Mouse (Mus musculus) lung, postnatal 36 days (tissue): ENCODE measurements around the gene Pigk.

Source experiments
- DNase-seq: peaks from one replicate; pipeline ENCODE4 v3.0.0; 2022; ENCODE audit warnings: mixed read lengths

The Pigk gene

DNA sequence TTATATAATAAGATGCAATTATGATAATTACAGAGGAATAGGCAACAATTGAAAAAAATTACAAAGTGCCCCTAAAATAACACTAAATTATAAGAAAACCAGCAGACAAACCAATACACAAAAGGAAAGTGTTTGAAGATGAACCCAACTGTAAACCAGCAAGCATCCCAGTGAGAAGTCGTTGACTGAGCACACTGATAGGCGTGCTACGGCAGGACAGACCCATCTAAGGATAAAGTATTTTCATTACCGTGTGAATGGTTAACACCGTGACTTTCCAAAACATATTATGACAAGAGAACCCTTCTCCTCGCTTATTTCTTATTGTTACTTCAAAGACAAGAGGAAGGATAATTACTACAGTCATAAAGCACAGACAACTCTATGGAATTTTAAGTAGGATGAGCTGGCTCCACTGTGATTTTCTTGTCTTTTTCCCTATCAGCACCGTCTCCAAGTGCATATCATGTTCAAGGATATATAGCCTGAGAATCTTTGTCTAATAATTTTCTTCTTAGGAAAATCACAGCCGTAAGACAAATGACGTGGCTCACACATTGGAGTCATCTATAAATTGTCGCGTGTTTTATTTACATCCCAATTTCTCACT, 233.2 kb downstream of the Pigk start:
- no peak for DNase-seq

GRCm38 (mm10) chr3:152948556-152948955, 234.7 kb downstream of the Pigk start:
- DNase-seq: no peak

DNA sequence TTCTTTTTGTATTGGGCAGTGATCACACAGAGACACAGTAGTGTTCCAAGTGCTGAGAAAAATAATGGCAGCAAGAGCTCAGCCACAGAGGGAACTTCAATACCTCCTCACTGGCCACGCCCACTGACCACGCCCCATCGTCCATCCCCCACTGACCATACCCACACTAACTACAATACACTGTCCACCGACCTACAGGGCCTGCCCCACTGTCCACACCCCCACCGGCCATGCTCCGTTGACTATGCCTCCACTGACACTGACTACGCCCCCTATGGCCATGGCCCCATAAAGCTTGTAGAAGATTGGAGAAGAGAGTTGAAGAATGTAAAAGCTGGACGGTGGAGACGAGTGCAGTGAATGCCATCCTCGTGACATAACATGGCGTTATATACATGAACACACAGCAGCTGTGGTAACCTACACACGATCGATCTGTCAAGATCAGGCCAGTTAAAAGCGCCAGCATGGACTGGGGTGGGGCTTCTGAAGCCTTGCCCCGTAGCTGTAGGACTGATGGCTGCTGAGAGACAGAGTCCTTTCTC, 235.4 kb downstream of the Pigk start:
- DNase-seq: no peak

DNA sequence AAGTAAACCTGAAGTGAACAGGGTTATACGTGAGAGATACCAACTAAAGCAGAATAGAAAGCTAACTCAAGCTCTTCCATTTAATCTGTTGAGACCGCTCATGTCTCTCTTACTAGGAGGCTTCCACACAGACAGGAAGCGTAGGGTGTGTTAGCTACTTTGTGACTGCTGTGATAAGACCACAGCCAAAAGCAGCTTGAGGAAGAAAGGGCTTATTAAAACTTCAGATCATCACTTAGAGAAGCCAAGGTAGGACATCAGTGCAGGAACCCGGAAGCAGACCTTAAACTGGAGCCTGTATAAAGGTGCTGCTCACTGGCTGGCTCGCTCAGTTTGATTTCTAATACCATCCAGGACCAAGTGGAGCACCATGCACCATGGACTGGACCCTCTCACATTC, 236.4 kb downstream of the Pigk start:
- DNase-seq: no peak

DNA sequence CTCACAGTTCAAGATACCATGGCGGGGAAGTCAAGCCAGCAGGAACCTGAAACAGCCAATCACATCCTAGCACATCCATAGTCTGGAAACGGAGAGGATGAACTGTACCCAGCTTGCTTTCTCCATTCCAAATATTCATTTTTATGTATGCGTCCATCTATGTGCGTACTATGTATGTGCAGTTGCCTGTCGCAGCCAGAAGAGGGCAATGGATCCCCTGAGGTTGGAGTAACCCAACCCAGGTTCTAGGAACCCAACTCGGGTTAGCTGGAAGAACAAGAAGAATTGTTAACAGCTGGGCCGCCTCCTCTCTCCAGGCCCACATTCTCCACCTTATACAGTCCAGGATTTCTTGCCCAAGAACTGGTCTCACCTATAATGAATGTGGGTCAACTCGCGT, 237.0 kb downstream of the Pigk start:
- no peak for DNase-seq

DNA sequence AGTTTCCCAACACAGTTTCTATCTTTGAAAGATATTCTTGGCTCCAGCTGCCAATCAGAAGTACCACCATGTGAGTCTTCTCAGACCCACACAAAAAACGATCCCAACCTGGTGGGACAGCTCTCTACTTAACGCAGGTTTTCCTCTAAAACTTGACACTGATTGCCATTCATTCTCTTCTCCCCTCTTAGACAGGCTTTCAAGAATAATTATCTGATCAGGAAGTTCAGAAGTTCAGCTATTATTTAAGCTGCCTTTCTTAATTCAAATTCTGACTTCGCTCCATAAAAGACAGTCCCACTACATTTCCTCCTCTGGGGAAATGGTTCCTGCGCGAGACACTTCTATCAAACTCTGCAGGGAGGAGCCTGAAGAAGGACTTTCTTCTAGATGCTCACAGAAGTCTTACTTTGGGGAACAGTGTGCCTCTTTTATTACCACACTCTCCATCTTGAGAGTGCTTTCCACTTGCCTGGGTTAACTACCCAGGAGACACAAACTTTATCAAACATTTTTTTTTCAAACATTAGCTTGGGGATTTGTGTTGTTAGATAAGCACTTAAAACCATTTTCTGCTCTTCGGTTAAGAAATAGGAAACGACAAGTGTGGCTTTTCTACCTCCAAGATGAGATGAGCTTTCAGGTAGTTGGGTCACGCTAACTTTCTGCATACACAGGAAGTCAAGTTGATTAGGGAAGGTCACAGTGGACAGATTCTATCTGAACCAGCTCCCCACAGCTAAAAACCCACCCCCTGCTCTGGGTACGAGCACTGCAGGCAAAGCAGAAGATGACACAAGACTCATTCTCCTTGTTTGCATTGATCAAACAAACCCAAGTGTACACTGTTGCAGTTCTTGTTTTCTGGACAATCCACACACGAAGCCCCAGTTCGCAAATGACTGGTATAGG, 238.0 kb downstream of the Pigk start:
- DNase-seq: no peak

DNA sequence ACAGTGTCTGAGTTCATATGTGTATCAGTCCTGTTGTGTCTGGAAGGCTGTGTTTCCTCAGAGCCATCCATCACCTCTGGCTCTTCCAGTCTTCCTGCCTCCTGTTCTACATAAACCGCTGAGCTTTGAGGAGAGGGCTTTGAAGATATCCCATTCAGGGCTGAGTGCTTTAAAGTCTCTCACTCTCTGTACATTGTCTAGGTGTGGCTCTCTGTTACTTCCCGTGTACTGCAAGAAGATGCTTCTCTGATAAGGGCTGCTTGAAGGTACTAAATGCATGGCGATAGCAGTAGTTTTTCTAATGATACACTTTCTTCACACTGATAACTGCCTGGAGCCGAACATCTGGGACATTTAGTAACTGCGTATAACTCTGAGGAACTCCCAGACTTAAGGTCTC, 242.1 kb downstream of the Pigk start:
- DNase-seq: no peak

GRCm38 (mm10) chr3:152956771-152957170, 242.9 kb downstream of the Pigk start:
- no peak for DNase-seq

GRCm38 (mm10) chr3:152958358-152959150, 244.7 kb downstream of the Pigk start:
- peak; percentile 76 for DNase-seq

- DNase-seq: peak; percentile 4
These were observed 248.0 kb downstream of the Pigk start for GRCm38 (mm10) chr3:152961855-152962376.

- peak; percentile 13 for DNase-seq
These were observed 256.0 kb downstream of the Pigk start for GRCm38 (mm10) chr3:152969774-152970347.

GRCm38 (mm10) chr3:152971373-152971772, 257.5 kb downstream of the Pigk start:
- DNase-seq: no peak

DNA sequence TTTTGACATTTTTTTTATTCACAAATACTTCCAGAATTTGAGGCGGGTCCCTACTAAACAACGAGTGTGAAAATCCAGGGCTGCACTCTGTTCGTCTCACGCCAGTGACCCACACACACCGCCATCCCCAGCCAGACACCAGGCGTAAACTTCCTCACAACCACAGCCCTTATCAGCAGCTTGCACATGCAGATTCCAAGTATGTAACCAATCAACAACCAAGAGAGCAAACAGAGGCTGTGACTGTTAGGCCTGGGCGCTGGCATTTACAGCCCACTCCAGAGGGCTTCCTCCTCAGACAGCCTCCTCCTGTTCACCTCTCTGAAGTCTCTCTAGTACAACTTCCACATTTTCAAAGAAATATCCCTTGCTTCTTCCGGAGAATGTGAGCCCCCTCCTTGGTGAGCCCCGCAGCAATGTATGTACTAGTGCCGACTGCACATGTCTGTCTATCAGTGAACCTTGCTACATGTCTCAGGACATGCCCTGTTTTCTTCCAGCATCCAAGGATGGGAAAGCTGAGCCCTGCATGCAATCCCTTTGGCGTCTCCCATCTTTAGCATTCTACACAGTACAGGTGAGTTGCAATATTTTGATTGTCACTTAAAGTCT, 265.7 kb downstream of the Pigk start:
- DNase-seq: peak; percentile 29

DNA sequence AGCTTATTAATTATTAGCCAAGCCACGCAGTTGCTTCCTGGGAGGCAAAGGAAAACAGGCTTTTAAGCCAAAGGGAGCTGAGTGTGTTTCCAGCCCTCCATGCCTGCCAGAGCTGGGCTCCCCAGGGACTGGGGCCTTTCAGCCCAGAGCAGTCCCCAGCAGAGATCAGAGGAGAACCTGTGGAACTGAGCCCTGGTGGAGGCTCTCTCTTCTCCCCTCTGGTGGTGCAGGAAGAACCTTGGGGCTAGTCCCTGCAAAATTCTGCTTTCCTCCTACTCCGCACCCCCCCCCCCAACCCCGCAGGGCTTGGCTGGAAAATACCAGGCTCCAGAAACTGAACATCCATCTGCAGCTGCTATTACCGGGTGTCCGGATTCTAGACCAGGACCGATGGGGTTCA, 266.5 kb downstream of the Pigk start:
- no peak for DNase-seq

GRCm38 (mm10) chr3:152980978-152981974, 267.4 kb downstream of the Pigk start:
- no peak for DNase-seq

- no peak for DNase-seq
These were observed 268.1 kb downstream of the Pigk start, which contains the start of gene St6galnac5 for GRCm38 (mm10) chr3:152981988-152982387. Gene St6galnac5, minus strand, starts transcription at chr3:152982246.

- DNase-seq: no peak
These were observed 276.9 kb downstream of the Pigk start for GRCm38 (mm10) chr3:152990787-152991186.

- no peak for DNase-seq
These were observed 279.7 kb downstream of the Pigk start for GRCm38 (mm10) chr3:152993608-152994007.

DNA sequence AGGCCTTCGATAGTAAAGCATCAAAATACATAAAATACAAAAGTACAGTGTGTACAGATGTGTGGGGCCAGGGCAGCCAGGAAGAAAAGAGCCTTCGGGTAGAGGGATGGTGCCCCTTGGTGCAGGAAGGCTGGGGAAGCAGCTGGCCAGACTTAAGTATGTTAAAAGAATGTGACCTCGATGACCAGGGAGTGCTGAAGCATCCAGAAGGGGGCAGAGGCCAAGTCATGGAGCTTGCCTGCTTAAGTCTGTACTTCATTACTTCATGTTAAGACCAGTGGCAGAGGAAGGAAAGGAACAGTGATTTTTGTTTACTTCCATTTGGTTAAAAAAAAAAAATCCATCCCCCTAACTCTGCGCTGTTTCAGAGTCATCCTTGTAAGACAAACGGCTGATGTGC, 284.2 kb downstream of the Pigk start:
- peak; percentile 37 for DNase-seq

GRCm38 (mm10) chr3:152998901-152999300, 285.0 kb downstream of the Pigk start:
- DNase-seq: no peak

DNA sequence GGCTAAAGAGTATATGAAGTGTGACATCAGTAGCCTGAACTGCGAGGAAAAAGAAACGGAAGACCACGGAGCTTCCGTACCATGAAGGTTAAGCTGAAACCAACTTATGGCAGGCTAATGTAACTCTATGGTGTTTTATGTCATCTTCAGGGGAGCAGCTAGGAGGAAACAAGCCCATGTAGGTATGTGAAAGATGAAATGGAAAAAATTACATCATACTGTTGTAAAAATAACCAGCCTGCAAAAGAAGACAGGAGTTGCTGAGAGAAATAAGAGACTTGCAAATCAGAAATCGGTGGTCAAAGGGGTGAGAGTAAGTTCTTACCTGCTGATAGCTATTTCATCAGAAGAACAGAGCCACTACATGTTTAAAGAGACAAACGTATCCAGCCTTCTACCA, 293.0 kb downstream of the Pigk start:
- no peak for DNase-seq
